Mouse (Mus musculus): ENCODE results near the gene Atoh8.

- TF ChIP-seq KAT2A (IDR thresholded peaks at IDR 0.05; ENCODE audit: insufficient replicate concordance, low read length), result no peak
- no peak for TF ChIP-seq CTCF (conservative IDR thresholded peaks at IDR 0.05 in 1 of 2, IDR thresholded peaks at IDR 0.05 in 1 of 2; ENCODE audit: low read depth in 2 of 2, low read length in 2 of 2)
- no peak for TF ChIP-seq POLR2A (IDR thresholded peaks at IDR 0.05; ENCODE audit: low read depth, low read length)
- no peak for TF ChIP-seq EP300 (IDR thresholded peaks at IDR 0.05; ENCODE audit: low read length)
- TF ChIP-seq JUND (conservative IDR thresholded peaks at IDR 0.05; ENCODE audit: low read depth, low read length), result no peak
- TF ChIP-seq ZC3H11A (IDR thresholded peaks at IDR 0.05; ENCODE audit: low read depth, low read length), result no peak
- no peak for TF ChIP-seq USF1 (IDR thresholded peaks at IDR 0.05; ENCODE audit: low read depth, low read length)
Measured at GRCm38 (mm10) chr6:72272161-72272696, 36.9 kb upstream of the Atoh8 start.

Measured in CH12.LX (cell line).